Mouse (Mus musculus) lung, adult 2 months (tissue): ENCODE data around the gene Cdc6. TPM values are rescaled to one million over a fixed set of nuclear protein-coding genes. Genes with fewer than 3 reads are reported as not detected.

Experiments used
- DNase-seq: peaks from one replicate; pipeline ENCODE4 v3.0.0; 2022
- H3K4me1 ChIP-seq: fragments of 200-500 bp; 2 replicates; pipeline ENCODE4 v1.6.1; 2011; ENCODE audit warnings: low read length; ENCODE audit not compliant: control insufficient read depth, insufficient read depth
- H3K4me3 ChIP-seq: fragments of 200-500 bp; replicated peaks from 2 replicates; pipeline ENCODE3; 2011; ENCODE audit warnings: low read depth, mild to moderate bottlenecking, control low read depth, low read length; ENCODE audit errors: extremely low read depth
- CTCF ChIP-seq: fragments of 200-500 bp; IDR thresholded peaks from 2 replicates; pipeline ENCODE4 v1.5.1; 2011; ENCODE audit warnings: mild to moderate bottlenecking, low read length, control low read depth; ENCODE audit not compliant: insufficient read depth
- POLR2A ChIP-seq: fragments of 200-500 bp; IDR thresholded peaks from 2 replicates; pipeline ENCODE4 v1.6.1; 2011; ENCODE audit warnings: low read depth, mild to moderate bottlenecking, control low read depth, low read length, borderline replicate concordance; ENCODE audit errors: extremely low read depth
- WGBS: fragments of 180-500 bp; shearing (Covaris S2); methylation state at CpG from one replicate; pipeline ENCODE4 v1.1.7; 2018; 5-methylcytosine and 5-hydroxymethylcytosine counted together
- polyA plus RNA-seq: library from polyadenylated mRNA; depleted of rRNA; stranded (reverse); fragments of >200 nt; gene quantifications from 2 replicates; pipeline ENCODE4 v1.2.3, GENCODE M21; 2012

Cdc6 gene
- polyA plus RNA-seq, 1 experiment = 0.25 TPM

GRCm38 (mm10) chr11:98936170-98936569 is 28.6 kb downstream of the Cdc6 start:
- Histone ChIP-seq H3K4me1 (peaks cover 37% of the 10 kb centered on the region), H3K4me3 (peak overlapping the region; percentile 69)
- WGBS = 8% methylated on average over 29 of the region's 29 CpGs
- peak; percentile 97 for TF ChIP-seq POLR2A
- no peak for TF ChIP-seq CTCF
- peak; percentile 77 for DNase-seq

GRCm38 (mm10) chr11:98936606-98937409 is 29.2 kb downstream of the Cdc6 start:
- Histone ChIP-seq H3K4me3 (peak overlapping the region; percentile 69), H3K4me1 (peaks cover 34% of the 10 kb centered on the region)
- 2% methylated on average over 22 of the region's 23 CpGs for WGBS
- no peak for TF ChIP-seq CTCF
- DNase-seq = no peak

GRCm38 (mm10) chr11:98937410-98937913 is 29.9 kb downstream of the Cdc6 start:
- peak; percentile 83 for DNase-seq
- Histone ChIP-seq H3K4me1 (peaks cover 35% of the 10 kb centered on the region), H3K4me3 (peak overlapping the region; percentile 82)
- under 1% methylated on average over 37 of the region's 38 CpGs for whole genome bisulfite sequencing
- peak; percentile 89; the same call in 1 of the 2 replicates for TF ChIP-seq POLR2A
- TF ChIP-seq CTCF = no peak

GRCm38 (mm10) chr11:98937914-98938694 is 30.5 kb downstream of the Cdc6 start:
- Histone ChIP-seq H3K4me3 (peak overlapping the region; percentile 82), H3K4me1 (peaks cover 36% of the 10 kb centered on the region)
- TF ChIP-seq POLR2A (no peak; the same call in 1 of the 2 replicates), CTCF (no peak)
- WGBS = under 1% methylated on average over 39 of the region's 39 CpGs
- DNase-seq = peak; percentile 67

GRCm38 (mm10) chr11:98938701-98939083 is 31.1 kb downstream of the Cdc6 start:
- no peak for TF ChIP-seq POLR2A
- no peak for TF ChIP-seq CTCF
- 30% methylated on average over 7 of the region's 7 CpGs for WGBS
- H3K4me1 ChIP-seq = peaks cover 38% of the 10 kb centered on the region
- DNase-seq = no peak
- H3K4me3 ChIP-seq = peak overlapping the region; percentile 82

GRCm38 (mm10) chr11:98939084-98939952 is 31.7 kb downstream of the Cdc6 start:
- H3K4me3 ChIP-seq = peak overlapping the region; percentile 25
- TF ChIP-seq POLR2A (0 out of 2 replicates have a peak, but pooled peaks have one; percentile 3), CTCF (no peak)
- 23% methylated on average over 15 of the region's 15 CpGs for WGBS
- peaks cover 44% of the 10 kb centered on the region for H3K4me1 ChIP-seq
- no peak for DNase-seq

GRCm38 (mm10) chr11:98939953-98940641 is 32.5 kb downstream of the Cdc6 start:
- WGBS = 30% methylated on average over 11 of the region's 11 CpGs
- DNase-seq = no peak
- peak overlapping the region; percentile 22 for H3K4me3 ChIP-seq
- H3K4me1 ChIP-seq = peaks cover 49% of the 10 kb centered on the region
- TF ChIP-seq POLR2A (no peak), CTCF (no peak)

- no peak for TF ChIP-seq POLR2A
- TF ChIP-seq CTCF = no peak
- peak overlapping the region; percentile 5 for H3K4me3 ChIP-seq
- 7% methylated on average over 3 of the region's 3 CpGs for WGBS
- H3K4me1 ChIP-seq = peaks cover 55% of the 10 kb centered on the region
- no peak for DNase-seq
These were observed 33.2 kb downstream of the Cdc6 start for GRCm38 (mm10) chr11:98940776-98941175.

- peak; percentile 58 for DNase-seq
- Histone ChIP-seq H3K4me3 (peak overlapping the region; percentile 56), H3K4me1 (peaks cover 58% of the 10 kb centered on the region)
- no peak for TF ChIP-seq POLR2A
- TF ChIP-seq CTCF = no peak
- 1% methylated on average over 12 of the region's 12 CpGs for WGBS
These were observed 33.8 kb downstream of the Cdc6 start for GRCm38 (mm10) chr11:98941341-98941825.
